8 mouse cellular contexts compared by ENCODE assay signal in the genomic region with DNA sequence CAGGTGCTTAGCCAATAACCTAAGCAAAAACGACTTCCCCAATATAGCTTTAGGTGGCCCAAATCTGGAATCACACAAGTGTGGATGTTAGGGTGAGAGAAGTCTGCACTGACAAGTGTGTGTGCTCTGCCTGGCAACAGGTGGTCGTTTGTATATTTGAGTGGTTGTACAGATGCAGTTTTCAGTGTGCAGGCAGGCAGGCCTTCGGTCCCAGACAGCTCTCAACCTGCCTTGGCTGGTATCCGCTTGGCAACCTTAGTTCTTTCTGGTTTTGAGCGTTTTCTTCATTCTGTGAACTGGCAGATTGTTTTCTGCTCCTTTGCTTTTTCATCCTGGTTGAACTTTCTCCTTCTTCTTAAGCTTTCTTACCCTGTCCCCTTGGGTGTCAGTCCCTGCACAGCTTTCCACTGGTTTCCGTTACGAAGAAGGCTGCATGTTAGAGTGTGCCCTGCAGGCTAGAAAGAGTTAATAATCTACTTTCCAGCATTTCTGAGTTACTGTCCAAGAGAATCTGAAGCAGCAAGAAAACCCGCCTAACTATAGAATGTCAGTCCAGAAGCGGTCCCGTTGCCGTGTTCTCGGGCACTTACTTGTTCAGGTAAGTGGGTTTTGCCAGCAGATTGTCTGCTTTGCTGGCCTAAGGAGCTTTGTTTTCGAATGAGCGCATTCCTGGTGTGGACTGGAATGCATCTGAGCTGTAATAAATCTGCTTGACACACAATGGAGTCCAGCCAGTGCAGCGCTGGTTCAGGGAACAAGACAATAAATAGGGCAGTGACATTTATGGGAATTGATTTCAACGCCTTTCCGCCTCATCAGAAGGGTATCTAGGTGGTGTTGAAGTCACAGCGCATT.
DNase-seq lines count a peak whose midpoint lies in the region; ATAC-seq and TF ChIP-seq lines count a peak whose summit lies in the region.

No protein-coding gene starts in this region.

- no peak for TF ChIP-seq CTCF in lung, adult 2 months (IDR thresholded peaks at IDR 0.05; ENCODE audit: insufficient read depth, low read length)

- H3K4me2 ChIP-seq in forebrain, embryonic 12.5 days = peak overlapping the region; percentile 6; the same call in 1 of the 2 replicates
- peak overlapping the region; percentile 25 for H3K4me2 ChIP-seq in hindbrain, embryonic 16.5 days (ENCODE audit: low read length)

- no peaks in the 10 kb centered on the region for H3K4me1 ChIP-seq in brown adipose tissue, adult 24 weeks (ENCODE audit: control insufficient read depth, insufficient read depth, insufficient read length, low read length)
- peaks cover 38% of the 10 kb centered on the region for H3K4me1 ChIP-seq in forebrain, embryonic 12.5 days
- peaks cover 12% of the 10 kb centered on the region for H3K4me1 ChIP-seq in hindbrain, embryonic 16.5 days (ENCODE audit: control insufficient read depth, insufficient read depth, low read depth, low read length)
- peaks cover 9% of the 10 kb centered on the region for H3K4me1 ChIP-seq in lung, adult 2 months (ENCODE audit: control insufficient read depth, insufficient read depth, low read length)

- DNase-seq in lung, adult 2 months = peak; percentile 34
- peak; percentile 47 for DNase-seq in ovary, postnatal 14 days (ENCODE audit: low spot score)
- DNase-seq in thymus, postnatal 14 days = no peak
- no peak for DNase-seq in right cerebral cortex, adult 2 months (ENCODE audit: low spot score in 2 of 2)
- DNase-seq in right cerebral cortex, postnatal 36 days (ENCODE audit: low spot score in 2 of 2) = no peak

- H3K36me3 ChIP-seq in forebrain, embryonic 12.5 days (replicated peaks) = no peaks in the 10 kb centered on the region
- no peaks in the 10 kb centered on the region for H3K36me3 ChIP-seq in hindbrain, embryonic 16.5 days (ENCODE audit: control insufficient read depth, insufficient read depth, low read length)

- no peaks in the 10 kb centered on the region for H3K9me3 ChIP-seq in forebrain, embryonic 12.5 days
- no peaks in the 10 kb centered on the region for H3K9me3 ChIP-seq in hindbrain, embryonic 16.5 days (ENCODE audit: control insufficient read depth, low read length)

- ATAC-seq in forebrain, embryonic 12.5 days (ENCODE audit: low FRiP score) = no peak
- peak; percentile 56 for ATAC-seq in hindbrain, embryonic 16.5 days

- no peak overlapping the region for H3K9ac ChIP-seq in forebrain, embryonic 12.5 days
- H3K9ac ChIP-seq in hindbrain, embryonic 16.5 days (ENCODE audit: low read depth, low read length) = no peak overlapping the region

- no peaks in the 10 kb centered on the region for H3K27me3 ChIP-seq in forebrain, embryonic 12.5 days
- H3K27me3 ChIP-seq in hindbrain, embryonic 16.5 days (replicated peaks; ENCODE audit: control insufficient read depth, insufficient read depth, low read length) = no peaks in the 10 kb centered on the region

- WGBS in forebrain, embryonic 12.5 days = 44% methylated on average over 18 of the region's 18 CpGs
- WGBS in hindbrain, embryonic 16.5 days = 31% methylated on average over 18 of the region's 18 CpGs
- WGBS in lung, adult 2 months = 33% methylated on average over 18 of the region's 18 CpGs

- H3K27ac ChIP-seq in brown adipose tissue, adult 24 weeks (replicated peaks; ENCODE audit: low read depth, low read length) = no peak overlapping the region
- peak overlapping the region; percentile 65 for H3K27ac ChIP-seq in forebrain, embryonic 12.5 days
- 0 out of 2 replicates have a peak overlapping the region, but pooled peaks have one; percentile 24 for H3K27ac ChIP-seq in hindbrain, embryonic 16.5 days (ENCODE audit: low read depth, low read length)

- 0 out of 2 replicates have a peak overlapping the region, but pooled peaks have one; percentile 3 for H3K4me3 ChIP-seq in brown adipose tissue, adult 24 weeks (ENCODE audit: insufficient read depth, low read depth, low read length)
- no peak overlapping the region for H3K4me3 ChIP-seq in forebrain, embryonic 12.5 days (replicated peaks)
- no peak overlapping the region for H3K4me3 ChIP-seq in hindbrain, embryonic 16.5 days (ENCODE audit: low read length)
- no peak overlapping the region for H3K4me3 ChIP-seq in lung, adult 2 months (replicated peaks; ENCODE audit: extremely low read depth, low read depth, low read length)

- no peak for TF ChIP-seq POLR2A in lung, adult 2 months (IDR thresholded peaks at IDR 0.05; ENCODE audit: borderline replicate concordance, extremely low read depth, low read depth, low read length)

Comparison
In these comparisons a context has a peak if more than half of its experiments do, and no peak if none do; other contexts are left out.
1. DNase-seq: peak in lung, adult 2 months (single experiment) and ovary, postnatal 14 days (single experiment); none in thymus, postnatal 14 days (single experiment), right cerebral cortex, adult 2 months (0 of 2) and right cerebral cortex, postnatal 36 days (0 of 2).